Mouse (Mus musculus) embryonic facial prominence, embryonic 14.5 days (tissue): ENCODE measurements at regions not wholly inside any gene's neighbourhood (a gene's known extent, or its start where the extent isn't known, plus 50 kb on each side); places are given as distances from the start of the nearest gene placed in this dataset.

ENCODE experiments used
- ATAC-seq: fragments of 200-750 bp; cut with Nextera tagmentation; 2 replicates; pipeline ENCODE4 v1.8.0; 2017; ENCODE audit warnings: low read depth, moderate number of reproducible peaks, moderate TSS enrichment
- DNase-seq: peaks from one replicate; pipeline ENCODE4 v3.0.0-alpha.2; 2015; ENCODE audit warnings: low spot score
- H3K27ac ChIP-seq: fragments of 300-500 bp; sonication (generic); replicated peaks from 2 replicates; pipeline ENCODE4 v1.5.1; 2014; ENCODE audit warnings: low read depth, mild to moderate bottlenecking, low read length, moderate library complexity
- H3K27me3 ChIP-seq: fragments of 300-500 bp; sonication (generic); replicated peaks from 2 replicates; pipeline ENCODE4 v1.6.1; 2014; ENCODE audit warnings: low read length; ENCODE audit not compliant: control insufficient read depth, insufficient read depth
- H3K36me3 ChIP-seq: fragments of 300-500 bp; sonication (generic); 2 replicates; pipeline ENCODE4 v1.6.1; 2014; ENCODE audit warnings: low read length, mixed read lengths; ENCODE audit not compliant: control insufficient read depth, insufficient read depth
- H3K4me1 ChIP-seq: fragments of 300-500 bp; sonication (generic); 2 replicates; pipeline ENCODE4 v1.6.1; 2014; ENCODE audit warnings: antibody characterized with exemption, low read length; ENCODE audit not compliant: control insufficient read depth, insufficient read depth
- H3K4me2 ChIP-seq: fragments of 300-500 bp; sonication (generic); 2 replicates; pipeline ENCODE4 v1.6.1; 2014; ENCODE audit warnings: low read depth, mild to moderate bottlenecking, low read length, moderate library complexity, mixed read lengths
- H3K4me3 ChIP-seq: fragments of 300-500 bp; sonication (generic); 2 replicates; pipeline ENCODE4 v1.5.1; 2014; ENCODE audit warnings: low read depth, mild to moderate bottlenecking, low read length
- H3K9ac ChIP-seq: fragments of 300-500 bp; sonication (generic); 2 replicates; pipeline ENCODE4 v1.6.1; 2014; ENCODE audit warnings: low read depth, mild to moderate bottlenecking, low read length, moderate library complexity, mixed read lengths
- H3K9me3 ChIP-seq: fragments of 300-500 bp; sonication (generic); 2 replicates; pipeline ENCODE4 v1.6.1; 2016; ENCODE audit warnings: low read length; ENCODE audit not compliant: control insufficient read depth
- WGBS: fragments of 180-500 bp; shearing (Covaris S2); extraction: QIAGEN DNeasy Blood & Tissue Kit; methylation state at CpG from one replicate; pipeline ENCODE4 v1.1.7; 2014; 5-methylcytosine and 5-hydroxymethylcytosine counted together

GRCm38 (mm10) chr17:9308507-9308906 is 113.4 kb upstream of the Gm17728 start:
- no peak overlapping the region for H3K27ac ChIP-seq
- no peaks in the 10 kb centered on the region for H3K27me3 ChIP-seq
- no peak overlapping the region for H3K9ac ChIP-seq
- H3K4me1 ChIP-seq, result no peaks in the 10 kb centered on the region
- no peak overlapping the region for H3K4me2 ChIP-seq
- H3K4me3 ChIP-seq, result no peak overlapping the region
- no peaks in the 10 kb centered on the region for H3K9me3 ChIP-seq
- ATAC-seq (no peak), DNase-seq (no peak)
- 35% methylated on average over 2 of the region's 2 CpGs for WGBS
- no peaks in the 10 kb centered on the region for H3K36me3 ChIP-seq

GRCm38 (mm10) chr17:9322772-9323171 is 99.1 kb upstream of the Gm17728 start:
- H3K27me3 ChIP-seq, result no peaks in the 10 kb centered on the region
- no peak overlapping the region for H3K9ac ChIP-seq
- 64% methylated on average over 6 of the region's 6 CpGs for WGBS
- no peak overlapping the region for H3K4me2 ChIP-seq
- no peaks in the 10 kb centered on the region for H3K9me3 ChIP-seq
- no peak for DNase-seq
- no peaks in the 10 kb centered on the region for H3K36me3 ChIP-seq
- ATAC-seq, result no peak
- no peak overlapping the region for H3K4me3 ChIP-seq
- no peaks in the 10 kb centered on the region for H3K4me1 ChIP-seq
- H3K27ac ChIP-seq, result no peak overlapping the region

GRCm38 (mm10) chr17:9328886-9329455 is 92.9 kb upstream of the Gm17728 start:
- Histone ChIP-seq H3K27me3 (no peaks in the 10 kb centered on the region), H3K9ac (no peak overlapping the region), H3K9me3 (no peaks in the 10 kb centered on the region), H3K27ac (no peak overlapping the region), H3K36me3 (no peaks in the 10 kb centered on the region), H3K4me3 (no peak overlapping the region), H3K4me1 (no peaks in the 10 kb centered on the region), H3K4me2 (no peak overlapping the region)
- ATAC-seq (no peak), DNase-seq (no peak)
- WGBS, result 83% methylated on average over 4 of the region's 4 CpGs

DNA sequence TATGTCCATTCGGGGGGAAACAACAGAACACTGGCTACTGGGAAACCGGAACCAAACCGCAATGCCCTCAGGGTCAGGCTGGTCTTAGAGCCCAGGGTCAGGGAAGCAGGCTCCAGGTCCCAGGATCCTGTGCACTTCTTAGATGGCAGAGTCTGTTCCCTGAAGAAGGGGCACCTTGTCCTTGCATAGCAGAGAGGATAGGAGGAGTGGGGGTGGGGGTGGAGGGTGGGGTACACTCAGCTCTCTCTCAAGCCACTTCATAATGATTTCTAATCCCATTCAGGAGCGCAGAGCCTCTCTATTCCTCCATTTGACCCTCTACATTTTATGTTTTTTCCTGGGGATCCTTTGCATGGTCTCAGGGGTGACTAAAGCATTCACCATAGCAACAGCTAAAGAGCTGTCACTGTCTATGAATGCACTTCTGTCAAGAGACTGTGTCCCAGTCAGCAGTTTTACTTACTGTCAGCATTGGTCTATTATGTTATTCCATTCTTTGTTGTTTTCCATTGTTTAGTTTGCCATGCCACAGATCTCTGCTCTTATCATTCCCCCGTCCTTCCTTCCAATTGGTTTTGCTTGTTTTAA is 64.2 kb upstream of the Gm17728 start:
- Histone ChIP-seq H3K4me3 (no peak overlapping the region), H3K9ac (no peak overlapping the region), H3K27ac (no peak overlapping the region), H3K36me3 (no peaks in the 10 kb centered on the region), H3K27me3 (no peaks in the 10 kb centered on the region), H3K4me2 (no peak overlapping the region), H3K4me1 (no peaks in the 10 kb centered on the region), H3K9me3 (no peaks in the 10 kb centered on the region)
- DNase-seq, result no peak
- no peak for ATAC-seq
- 79% methylated on average over 5 of the region's 5 CpGs for WGBS
